Mouse (Mus musculus): ENCODE measurements around the gene Arl13b. TPM values are rescaled to one million over a fixed set of nuclear protein-coding genes. Genes with fewer than 3 reads are reported as not detected.

Gene Arl13b
- total RNA-seq, 2 experiments from 2014 or later: 6.6 to 9.8 TPM

DNA sequence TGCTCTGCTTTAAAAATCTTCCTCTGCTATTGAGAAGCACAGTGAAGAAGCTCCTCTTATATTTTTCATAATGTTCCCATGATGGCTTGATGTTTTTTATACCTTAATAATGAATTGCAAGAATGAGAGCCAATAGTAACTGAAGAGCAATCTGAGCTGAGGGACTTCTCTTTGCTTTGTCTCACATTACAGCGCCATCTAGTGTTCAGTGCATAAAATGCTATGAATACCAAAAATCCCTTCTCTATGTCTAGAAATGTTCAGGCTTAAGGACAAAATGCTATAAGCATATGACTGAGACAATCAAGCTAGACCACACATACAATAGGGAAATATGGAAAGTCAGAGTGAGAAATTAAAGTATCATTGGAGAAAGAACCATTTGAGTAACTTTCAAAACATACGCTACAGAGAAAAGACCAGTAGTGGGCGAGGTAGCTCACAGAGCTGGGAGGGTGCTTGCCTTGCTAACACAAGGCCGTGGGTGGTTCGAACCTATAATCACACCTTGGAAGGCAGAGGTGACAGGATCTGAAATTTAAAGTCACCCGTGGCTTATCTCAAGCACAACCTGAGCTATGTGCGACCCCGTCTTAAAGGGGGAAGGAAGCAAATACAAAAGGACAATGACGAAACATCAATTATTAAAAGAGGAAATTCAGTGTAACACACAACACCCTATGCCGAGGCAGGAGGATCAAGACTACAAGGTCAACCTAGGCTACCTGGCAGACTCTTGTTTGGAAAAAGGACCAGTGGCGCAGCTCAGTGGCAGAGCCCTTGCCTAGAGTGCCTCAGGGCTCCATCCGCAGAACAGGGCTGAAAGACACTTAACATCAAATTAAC lies 20.5 kb downstream of the Arl13b start:
- peak; percentile 36 to 38 for DNase-seq (ENCODE audit: low spot score in 2 of 2)
- intact Hi-C loops (cut with DNase I): no loop called here

DNA sequence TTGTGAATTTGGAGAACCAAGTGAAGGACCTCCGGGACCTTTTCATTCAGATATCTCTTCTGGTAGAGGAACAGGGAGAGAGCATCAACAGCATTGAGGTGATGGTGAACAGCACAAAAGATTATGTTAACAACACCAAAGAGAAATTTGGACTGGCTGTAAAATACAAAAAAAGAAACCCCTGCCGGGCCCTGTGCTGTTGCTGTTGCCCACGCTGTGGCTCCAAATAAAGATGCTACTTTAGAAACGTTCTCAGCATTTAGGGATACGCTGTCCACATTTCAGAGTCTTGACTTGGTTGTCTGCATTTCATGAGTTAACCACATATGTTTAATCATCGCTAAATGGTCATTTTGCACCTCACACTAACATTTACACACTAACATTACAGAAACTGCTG lies 24.4 kb downstream of the Arl13b start:
- intact Hi-C loops (cut with DNase I): loop anchor here (5.0 kb wide), 1 partner anchor 35 kb away; the partner anchor contains the start of gene Nsun3
- no peak for DNase-seq (ENCODE audit: low spot score in 2 of 2)

DNA sequence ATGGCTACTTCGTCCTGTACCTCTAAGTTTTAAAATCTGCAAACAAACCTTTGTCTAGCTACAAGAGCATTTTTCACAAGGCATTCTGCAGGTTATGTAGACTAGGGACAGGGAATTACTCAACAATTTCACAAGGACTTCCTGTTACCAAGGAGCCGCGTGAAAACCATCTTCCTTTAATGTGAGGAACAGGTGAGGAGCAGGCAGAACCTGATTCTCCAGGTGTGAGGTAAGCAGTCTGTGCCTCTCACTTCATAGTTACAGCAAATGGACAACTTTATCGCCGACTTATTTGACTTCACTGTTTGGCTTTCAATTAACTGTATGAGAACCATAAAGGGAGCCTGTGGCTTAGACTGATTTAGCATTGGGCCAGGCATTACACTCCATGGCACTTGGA lies 32.3 kb downstream of the Arl13b start, which contains the start of gene Stx19:
Gene Stx19, plus strand, starts transcription at position 186 of the 400 bp plus-strand sequence.
- intact Hi-C loops (cut with DNase I): no loop called here
- no peak for DNase-seq (ENCODE audit: low spot score in 2 of 2)

DNA sequence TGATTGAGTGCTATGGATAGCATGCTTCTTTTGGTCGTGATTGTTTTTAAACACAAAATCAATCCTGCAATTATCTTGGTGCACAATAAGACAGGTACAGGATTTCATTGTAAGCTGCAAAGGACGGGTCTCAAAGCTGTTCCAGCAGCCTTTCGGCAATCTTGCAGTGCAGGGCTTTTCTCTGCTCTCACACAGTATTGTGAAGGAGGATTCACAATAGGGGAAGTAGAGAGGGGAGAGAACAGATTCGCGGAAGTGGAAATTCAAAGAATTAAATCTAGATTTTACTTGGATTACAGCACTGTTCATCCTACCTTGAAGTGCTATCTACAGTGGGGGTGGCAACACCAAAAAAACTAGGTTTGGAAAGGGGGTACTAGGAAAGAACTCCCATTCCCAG lies 33.0 kb downstream of the Arl13b start:
- intact Hi-C loops (cut with DNase I): no loop called here
- DNase-seq (ENCODE audit: low spot score in 2 of 2): no peak

DNA sequence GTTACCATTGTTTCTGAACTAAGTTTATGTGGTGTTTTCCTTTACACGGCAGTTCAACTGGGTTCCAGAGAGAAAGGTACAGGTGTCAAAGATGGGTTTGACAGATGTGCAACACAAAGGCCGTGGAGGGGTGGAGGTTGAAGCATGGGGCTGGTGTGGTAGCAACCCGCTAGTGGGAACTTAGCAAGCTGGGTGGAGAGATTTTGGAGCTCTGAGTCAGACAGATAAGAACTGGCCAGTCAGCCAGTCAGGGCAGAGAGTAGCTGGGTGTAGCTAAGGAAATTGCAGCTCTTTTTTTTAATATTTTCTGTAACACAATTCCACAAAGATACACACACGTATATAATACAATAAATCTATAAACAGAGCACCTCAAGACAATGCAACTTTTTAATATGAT lies 36.0 kb downstream of the Arl13b start:
- intact Hi-C loops (cut with DNase I): no loop called here
- DNase-seq (ENCODE audit: low spot score in 2 of 2): no peak

DNA sequence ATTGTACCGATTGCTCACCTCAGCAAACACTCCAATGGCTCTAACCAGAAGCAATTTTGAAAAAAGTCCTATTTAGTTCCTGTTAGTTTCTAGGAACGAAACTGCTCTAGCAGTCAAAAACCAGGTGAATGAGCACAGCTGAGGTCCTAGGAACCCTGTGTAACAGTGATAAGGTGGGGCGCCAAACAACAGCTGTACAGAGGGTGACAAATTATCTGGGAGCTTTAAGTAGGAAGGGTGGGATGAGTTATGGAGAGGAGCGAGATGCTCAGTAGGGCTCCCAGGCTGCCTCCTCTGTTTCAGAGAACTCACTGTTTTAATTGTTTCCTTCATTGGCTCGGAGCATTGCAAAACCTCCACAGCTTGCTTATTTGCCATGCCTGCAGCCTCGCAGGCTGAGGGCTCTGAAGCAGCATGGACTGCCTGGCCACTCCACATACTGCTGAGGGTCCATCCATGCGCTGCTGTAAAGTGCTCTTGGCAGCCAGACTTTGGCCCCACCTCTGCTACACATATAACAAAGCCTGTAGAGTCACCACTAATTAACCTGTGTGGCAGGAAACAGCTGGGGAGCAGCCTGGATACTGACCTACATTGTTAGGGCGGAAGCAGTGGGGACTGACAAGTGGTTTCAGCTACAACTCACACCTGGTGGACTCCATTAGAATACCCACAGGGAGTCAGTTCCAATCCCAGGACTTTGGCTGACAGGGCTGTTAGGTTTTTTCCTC lies 39.4 kb downstream of the Arl13b start:
- intact Hi-C loops (cut with DNase I): no loop called here
- DNase-seq (ENCODE audit: low spot score in 2 of 2): no peak

DNA sequence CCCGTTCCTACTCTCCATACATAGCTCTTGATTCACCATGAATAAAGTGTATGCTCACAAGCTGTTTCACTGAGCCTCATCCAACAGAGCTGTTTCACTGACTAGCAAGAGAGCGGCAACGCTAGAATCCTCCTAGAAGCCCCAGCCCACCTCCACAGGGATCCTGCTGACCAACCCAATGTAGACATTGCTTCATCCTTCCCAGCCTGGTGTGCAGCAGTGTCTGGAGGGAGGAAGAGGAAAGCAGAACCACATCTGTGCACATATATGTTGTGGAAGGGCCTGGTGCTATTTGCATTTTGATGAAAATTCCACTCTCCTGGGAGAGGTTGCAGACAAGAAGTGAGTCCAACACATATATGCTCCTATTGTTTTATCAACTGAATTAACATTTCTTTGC lies 42.2 kb downstream of the Arl13b start:
- intact Hi-C loops (cut with DNase I): no loop called here

DNA sequence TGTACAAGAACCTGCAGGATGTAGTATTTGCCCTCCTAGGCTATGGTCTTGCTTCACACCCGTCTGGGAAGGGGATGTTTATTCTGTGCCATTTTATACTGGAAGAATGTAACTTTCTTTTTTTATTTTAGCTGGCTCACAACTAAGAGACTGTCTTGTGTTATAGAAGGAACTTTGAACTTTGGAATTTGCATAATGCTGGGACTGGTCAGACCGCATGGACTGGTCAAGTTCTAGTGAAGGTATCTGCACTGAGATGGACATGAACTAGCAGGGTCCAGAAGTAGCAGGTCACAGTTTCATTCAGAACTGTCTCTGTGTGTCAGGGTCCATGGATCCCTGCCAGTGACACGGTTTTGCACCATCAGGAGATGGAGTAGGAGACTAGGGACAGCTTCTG lies 47.0 kb downstream of the Arl13b start:
- DNase-seq (ENCODE audit: low spot score in 2 of 2): no peak
- intact Hi-C loops (cut with DNase I): no loop called here

More for the DNA sequence above, 42.2 kb downstream of the Arl13b start:
- DNase-seq (ENCODE audit: low spot score in 2 of 2): no peak

DNA sequence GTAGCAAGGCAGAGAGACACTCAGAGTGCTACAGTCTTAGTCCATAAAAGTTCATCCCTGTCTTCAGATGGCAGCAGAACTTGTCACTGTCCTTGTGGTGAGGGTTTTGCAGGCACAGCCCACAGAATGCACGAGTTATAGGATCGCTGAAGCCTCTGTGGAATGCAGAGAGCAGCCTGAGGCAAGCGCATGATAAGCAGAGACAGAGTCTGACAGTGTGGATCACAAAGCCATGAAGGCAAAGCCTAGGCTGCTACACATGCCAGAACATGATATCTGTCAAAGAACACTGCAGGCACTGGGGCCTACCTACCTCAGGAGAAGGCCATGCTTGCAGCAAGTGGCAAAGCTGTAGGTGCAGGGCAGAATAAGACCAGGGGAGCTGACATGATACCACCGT lies 47.4 kb downstream of the Arl13b start:
- DNase-seq (ENCODE audit: low spot score in 2 of 2): no peak

DNA sequence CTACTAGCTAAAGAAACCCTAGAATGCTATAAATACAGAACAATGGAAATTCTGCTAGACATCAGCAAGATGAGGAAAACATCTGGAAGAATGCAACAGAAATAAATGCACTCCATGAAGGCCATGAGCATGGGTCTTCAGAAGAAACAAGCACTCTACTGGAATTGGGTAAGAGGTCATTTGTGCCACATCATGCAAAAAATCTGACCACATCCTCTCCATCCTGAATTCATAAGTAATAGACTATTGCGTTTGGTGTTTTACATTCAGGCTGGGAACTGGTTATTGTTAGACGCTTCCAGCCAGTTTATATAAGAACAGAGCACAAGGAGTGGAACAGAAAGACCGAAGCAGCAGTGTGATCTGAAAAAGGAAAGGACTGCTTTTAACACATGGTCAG lies 48.0 kb downstream of the Arl13b start:
- intact Hi-C loops (cut with DNase I): no loop called here
- no peak for DNase-seq (ENCODE audit: low spot score in 2 of 2)

More for the DNA sequence above, 47.4 kb downstream of the Arl13b start:
- intact Hi-C loops (cut with DNase I): no loop called here

DNA sequence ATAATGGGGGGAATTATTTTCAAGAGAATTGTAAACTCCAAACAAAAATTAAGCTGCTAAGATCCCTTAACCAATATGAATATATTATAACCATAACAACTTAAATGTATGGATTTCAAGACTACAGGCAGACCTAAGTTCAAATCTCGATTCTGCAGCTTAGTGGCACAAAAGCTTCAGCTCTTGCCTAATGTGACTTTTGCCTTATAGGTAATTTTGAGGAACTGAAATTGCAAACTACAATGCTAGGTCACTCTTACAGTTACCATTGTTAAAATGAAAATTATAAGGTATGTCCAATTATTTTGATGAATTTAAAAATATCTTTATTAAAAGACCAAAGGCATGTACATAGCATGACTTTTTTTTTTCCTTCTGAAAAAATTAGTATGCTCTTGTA lies 50.2 kb downstream of the Arl13b start:
- DNase-seq (ENCODE audit: low spot score in 2 of 2): no peak
- intact Hi-C loops (cut with DNase I): no loop called here

DNA sequence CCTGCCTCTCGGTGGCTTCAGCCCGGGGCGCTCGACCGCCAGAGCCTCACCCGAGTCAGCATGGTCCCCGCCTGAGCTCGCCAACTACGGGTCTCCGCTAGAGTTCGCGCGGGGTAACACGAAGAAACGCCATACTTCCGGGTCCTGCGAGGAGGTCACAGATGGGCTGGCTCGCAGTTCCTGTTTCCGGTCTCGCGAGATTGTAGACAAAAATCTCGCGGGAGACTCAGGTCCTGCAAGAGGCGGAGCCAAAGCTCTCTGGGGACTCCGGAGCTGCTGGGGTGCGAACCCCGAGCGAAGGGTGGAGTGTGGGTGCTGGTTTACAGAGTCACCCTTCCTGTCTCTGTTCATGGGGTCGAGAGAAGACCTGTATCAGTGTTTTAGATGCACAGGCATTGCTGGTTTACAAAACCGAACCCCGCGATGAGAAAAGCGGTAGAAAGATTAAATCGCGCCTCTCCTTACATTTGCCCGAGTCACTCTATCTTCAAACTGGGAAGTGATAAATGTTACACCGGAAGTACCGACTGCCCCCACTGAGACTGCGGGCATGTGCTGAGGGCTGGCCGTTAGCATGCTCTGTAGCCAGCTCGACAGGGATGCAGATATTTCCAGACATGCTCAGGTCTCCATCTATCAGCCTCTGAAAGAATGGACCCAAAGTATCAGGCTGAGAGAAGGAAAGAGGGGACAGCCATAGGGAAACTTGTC lies 60.1 kb downstream of the Arl13b start, which contains the start of gene Nsun3:
Gene Nsun3, minus strand, starts transcription at position 198 of the 711 bp plus-strand sequence.
- peak; percentile 94 to 97 for DNase-seq (ENCODE audit: low spot score in 2 of 2)
- intact Hi-C loops (cut with DNase I): loop anchor here (5.0 kb wide), 1 partner anchor 36 kb away; no protein-coding TSS in a partner anchor

DNA sequence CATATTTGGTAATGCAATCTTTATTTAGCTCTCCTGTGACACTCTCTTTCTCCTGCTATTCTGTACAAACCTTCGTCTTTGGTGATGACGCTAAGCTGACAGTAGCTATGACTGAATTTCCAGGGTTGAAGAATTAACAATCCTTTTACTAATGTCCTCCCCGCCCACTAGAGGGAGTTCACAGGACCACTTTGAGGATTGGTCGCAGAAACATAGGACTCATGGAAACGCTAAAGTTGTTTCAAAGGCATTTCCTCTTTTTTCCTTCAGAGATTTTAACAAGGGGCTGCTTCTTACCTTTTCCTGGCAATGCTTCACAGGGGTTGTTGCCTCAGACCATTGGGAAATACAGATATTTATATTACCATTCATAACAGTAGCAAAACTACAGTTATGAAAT lies 64.6 kb downstream of the Arl13b start:
- intact Hi-C loops (cut with DNase I): no loop called here
- no peak for DNase-seq (ENCODE audit: low spot score in 2 of 2)

DNA sequence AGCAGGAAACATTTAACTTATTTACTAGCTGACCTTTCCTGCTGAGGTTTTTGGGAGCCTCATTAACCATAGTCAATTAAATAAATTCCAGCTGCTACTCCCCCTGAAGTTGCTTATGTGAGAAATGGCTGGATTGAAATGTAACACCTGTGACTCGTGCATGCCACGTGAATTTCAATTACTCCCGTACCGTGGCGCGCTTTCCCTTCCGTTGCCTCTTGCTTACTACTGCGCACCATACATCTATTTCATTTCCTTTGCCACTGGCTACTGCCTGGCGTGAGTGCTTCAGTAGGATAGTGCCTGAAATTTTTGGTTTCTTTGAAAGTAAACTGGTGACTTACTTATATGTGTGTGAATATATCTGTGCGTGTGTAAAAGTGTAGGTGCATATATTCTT lies 68.6 kb downstream of the Arl13b start:
- intact Hi-C loops (cut with DNase I): no loop called here
- DNase-seq (ENCODE audit: low spot score in 2 of 2): no peak

DNA sequence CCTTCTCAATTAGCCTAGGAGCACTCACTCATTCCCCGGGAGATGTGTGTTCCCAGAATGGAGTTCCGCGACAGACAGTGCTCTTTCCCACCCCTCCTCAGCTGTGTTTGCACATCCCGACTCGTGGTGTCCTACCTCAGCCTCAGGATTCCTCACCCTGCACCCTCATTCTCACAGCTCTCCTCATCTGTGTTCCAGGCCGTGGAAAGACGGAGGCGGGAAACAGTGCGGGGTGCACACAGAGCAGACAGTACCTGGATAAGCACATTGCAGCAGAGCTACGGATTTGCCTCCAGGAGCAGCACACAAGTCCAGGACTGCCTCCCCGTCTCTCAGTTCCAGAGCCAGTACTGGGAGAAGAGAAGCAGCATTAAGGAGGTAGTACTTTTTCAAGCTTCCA lies 70.8 kb downstream of the Arl13b start:
- no peak for DNase-seq (ENCODE audit: low spot score in 2 of 2)

DNA sequence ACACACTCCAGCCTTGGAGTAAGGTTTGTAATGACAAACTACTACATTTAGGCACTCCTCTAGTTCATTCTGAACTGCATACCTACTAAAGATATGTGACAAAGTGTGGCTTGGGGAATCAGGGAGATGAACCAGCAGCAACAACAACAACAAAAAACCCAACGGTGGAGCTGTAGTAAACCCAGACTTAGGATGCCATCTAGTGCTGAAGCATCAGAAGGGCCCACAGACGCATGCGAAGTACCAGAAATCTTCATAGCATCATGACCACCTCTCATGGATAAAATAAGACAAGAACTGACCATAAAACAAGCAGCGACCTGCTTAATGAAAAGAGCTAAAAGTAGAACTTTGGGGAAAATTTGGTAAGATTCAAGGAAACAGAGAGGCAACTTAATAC lies 73.4 kb downstream of the Arl13b start:
- intact Hi-C loops (cut with DNase I): no loop called here

More for the DNA sequence above, 70.8 kb downstream of the Arl13b start:
- intact Hi-C loops (cut with DNase I): no loop called here

DNA sequence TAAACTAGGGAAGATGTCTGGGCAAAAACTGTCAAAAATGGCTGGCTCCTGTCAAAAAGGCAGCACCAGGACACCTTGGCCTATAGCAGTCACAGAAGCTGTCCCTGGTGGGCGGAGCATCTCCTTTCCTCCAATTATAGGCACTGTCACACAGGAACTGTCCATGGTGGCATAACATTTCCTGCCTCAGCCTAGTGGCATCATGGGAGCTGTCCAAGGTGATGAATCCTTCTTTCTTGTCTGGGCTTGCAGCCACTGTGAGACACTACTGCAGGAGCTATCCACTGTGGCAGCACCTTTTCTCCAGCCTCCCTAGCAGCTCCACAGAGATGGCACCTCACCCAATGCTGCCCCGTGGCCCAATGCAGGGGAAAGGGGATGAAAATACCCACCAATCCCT lies 88.5 kb downstream of the Arl13b start:
- DNase-seq (ENCODE audit: low spot score in 2 of 2): no peak
- intact Hi-C loops (cut with DNase I): no loop called here

More for the DNA sequence above, 73.4 kb downstream of the Arl13b start:
- peak; percentile 9 to 31 for DNase-seq (ENCODE audit: low spot score in 2 of 2)

DNA sequence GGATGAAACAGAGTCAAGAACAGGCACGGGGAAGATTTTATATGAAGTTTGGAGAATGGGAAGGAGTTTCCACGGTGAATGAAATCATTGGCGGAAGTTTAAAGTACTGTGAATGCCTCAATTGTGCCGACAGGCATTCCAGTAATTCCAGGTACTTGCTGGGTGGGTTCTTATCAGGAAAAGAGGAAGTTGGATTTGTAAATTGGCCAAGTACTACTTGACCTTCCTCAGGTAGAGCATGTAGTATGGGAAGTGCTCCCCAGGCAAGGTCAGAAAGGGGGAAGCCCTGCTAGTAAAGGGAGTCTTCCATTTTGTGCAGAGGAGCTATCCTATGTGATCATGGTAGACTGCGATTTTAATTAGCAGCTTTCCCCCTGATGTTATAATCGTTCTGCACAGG lies 91.5 kb downstream of the Arl13b start:
- DNase-seq (ENCODE audit: low spot score in 2 of 2): no peak
- intact Hi-C loops (cut with DNase I): no loop called here

DNA sequence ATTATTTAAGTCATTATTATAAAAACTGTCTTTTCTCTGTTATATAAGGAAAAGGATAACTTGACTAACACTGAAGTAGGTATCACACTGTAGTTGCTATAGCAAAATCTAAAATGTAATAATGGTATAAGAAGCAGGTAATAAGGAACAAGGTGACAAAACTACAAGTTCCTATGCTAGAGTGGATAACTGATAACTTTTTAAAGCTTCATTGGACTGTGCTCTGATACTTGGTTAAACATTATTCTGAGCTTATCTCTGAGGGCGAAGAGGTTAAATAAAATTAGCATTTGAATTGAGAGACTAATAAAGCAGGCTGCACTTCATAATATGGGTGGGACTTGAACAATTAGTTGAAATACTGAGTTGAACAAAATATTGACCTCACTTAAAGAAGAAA lies 93.2 kb downstream of the Arl13b start:
- no peak for DNase-seq (ENCODE audit: low spot score in 2 of 2)
- intact Hi-C loops (cut with DNase I): no loop called here

DNA sequence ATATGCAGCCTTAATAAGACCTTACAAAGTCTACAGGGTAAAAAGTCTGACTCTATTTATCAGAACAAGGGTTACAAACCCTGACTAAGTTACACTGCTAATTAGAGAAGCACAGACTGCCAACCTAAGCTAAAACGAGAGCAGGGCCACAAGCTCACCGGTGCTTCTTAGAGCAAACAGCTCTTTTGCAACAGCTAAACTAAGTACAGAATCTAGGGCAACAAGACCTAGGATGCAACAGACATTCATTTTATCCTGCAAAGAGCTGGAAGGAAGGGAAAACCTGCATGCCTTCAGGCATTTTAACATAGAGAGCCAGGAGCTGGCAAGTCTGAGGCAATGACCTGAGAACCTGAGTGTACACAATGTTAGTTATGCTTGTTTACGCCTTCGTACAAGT lies 93.8 kb downstream of the Arl13b start:
- intact Hi-C loops (cut with DNase I): no loop called here
- no peak for DNase-seq (ENCODE audit: low spot score in 2 of 2)

All from left cerebral cortex, postnatal 14 days (tissue).